Mouse (Mus musculus) granulocyte monocyte progenitor cell, adult 5-6 weeks (primary cell): Measurements from ENCODE around the gene Dzank1. TPM values are rescaled to one million over a fixed set of nuclear protein-coding genes. Genes with fewer than 3 reads are reported as not detected.

Experiments
- ATAC-seq: replicated peaks from 2 replicates; pipeline ENCODE4 v1.8.0; 2016; ENCODE audit warnings: mild to moderate bottlenecking, moderate TSS enrichment, inconsistent platforms; ENCODE audit not compliant: poor library complexity, severe bottlenecking
- total RNA-seq, 2 experiments: library from RNA; stranded (forward) in 1 of 2; stranded (reverse) in 1 of 2; fragments of 200-712, 200-1000 nt in 1 of 2; fragments of >200 nt in 1 of 2; fragmentation: Nextera tagmentation in 1 of 2; gene quantifications; 2 replicates each; pipeline ENCODE4 v1.2.3; 2014 to 2017

Gene Dzank1
- total RNA-seq, 2 experiments from 2014 or later, result 2.5 TPM; not detected in 1

DNA sequence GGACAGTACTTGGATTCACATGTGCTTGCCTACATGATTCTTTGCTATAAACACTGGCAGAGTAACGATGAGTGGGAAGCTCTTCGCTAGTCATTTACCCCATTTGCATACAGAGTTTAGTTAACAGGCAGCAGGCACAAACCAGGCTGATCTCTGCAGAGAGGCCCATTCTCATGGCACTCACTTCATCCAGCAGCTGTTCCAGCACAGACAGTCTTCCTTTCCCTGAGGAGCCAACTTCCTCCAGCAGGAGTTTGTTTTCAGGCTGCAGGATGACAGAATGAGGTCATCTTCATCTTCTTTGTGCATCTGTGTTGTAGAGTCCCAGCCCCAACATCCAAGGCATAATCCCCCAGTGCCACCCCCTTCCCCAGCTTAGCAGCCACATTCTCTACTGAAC is 47.8 kb downstream of the Dzank1 start:
- ATAC-seq, result no peak

DNA sequence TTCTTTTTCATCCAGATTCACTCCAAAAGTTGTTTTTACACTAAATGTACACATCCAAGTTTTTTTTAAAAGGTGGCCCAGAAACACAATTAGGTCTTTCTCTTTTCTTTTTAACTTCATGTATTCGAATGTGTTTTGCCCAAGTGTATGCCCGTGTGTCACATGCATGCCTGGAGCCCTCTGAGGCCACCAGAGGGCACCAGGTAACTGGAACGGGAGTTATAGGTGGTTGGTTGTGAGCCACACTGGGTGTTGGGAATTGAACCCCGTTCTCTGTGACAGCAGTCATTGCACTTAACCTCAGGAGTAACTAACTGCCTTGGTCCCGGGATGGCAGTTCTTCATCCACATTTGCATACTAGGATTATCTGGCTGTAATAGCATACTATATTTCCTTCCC is 60.0 kb downstream of the Dzank1 start:
- ATAC-seq, result peak; percentile 48; the same call in 1 of the 2 replicates

DNA sequence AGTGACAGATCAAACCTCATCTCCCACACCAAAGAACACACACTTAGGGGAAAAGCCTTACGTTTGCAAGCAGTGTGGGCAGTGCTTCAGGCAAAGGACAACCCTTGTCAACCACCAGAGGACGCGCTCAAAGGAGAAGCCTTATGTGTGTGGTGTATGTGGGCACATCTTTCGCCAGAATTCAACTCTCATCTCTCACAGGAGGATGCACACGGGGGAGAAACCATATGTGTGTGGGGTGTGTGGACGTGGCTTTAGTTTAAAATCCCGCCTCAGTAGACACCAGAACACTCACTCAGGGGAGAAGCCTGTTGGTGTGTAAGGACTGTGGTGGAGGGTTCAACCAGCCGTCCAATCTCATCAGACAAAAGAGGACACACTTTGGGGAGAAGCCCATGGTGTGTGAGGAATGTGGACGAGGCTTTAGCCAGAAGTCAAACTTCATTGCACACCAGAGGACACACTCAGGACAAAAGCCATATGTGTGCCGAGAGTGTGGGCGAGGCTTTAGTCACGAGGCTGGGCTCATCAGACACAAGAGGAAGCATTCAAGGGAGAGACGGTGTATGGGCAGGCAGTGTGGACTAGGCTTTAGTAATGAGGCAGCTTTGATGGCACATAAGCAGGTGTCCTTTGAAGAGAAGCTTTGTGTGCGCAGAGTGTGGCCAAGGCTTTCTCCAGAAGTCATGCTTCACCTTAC is 61.2 kb downstream of the Dzank1 start:
- ATAC-seq, result no peak

DNA sequence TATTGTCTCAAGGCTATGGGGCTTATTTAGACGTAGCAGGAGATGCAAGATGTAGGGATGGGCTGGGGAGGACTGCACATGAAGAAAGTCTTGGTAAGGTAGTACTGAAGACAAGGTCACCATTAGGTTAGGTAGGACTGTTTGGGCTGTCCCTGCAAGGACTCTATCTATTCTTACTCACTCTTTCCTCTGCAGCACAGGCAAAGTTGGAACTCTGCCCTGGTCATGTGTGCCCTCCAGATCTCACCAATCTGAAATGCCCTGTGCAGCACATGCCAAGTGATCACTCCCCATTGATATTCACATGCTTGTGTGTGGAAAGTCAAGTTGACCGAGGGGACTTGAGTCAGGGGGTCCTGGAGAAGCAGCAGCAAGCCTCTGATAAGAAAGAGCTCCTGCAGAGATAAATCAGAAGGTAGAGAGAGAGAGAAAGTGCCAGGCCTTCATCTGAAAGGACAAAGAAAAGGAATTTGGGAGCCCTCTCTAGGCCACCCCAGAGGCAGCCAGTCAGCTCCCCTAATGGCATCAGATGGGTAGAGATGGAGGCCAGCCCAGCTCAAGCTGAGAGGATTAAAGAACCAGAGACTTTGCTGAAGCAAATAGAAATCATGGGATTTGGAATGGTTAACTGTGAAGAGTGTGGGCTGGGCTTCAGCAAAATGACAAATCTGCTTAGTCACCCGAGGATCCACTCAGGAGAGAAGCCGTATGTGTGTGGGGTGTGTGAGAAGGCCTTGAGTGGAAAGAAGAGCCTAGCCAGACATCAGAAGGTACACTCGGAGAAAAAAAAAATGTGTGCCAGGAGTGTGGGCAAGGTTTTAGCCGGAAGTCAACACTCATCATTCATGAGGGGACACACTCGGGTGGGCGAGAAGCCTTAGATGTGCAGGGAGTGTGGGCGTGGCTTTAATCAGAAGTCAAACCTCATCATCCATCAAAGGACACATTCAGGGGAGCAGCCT is 62.1 kb downstream of the Dzank1 start:
- no peak for ATAC-seq

DNA sequence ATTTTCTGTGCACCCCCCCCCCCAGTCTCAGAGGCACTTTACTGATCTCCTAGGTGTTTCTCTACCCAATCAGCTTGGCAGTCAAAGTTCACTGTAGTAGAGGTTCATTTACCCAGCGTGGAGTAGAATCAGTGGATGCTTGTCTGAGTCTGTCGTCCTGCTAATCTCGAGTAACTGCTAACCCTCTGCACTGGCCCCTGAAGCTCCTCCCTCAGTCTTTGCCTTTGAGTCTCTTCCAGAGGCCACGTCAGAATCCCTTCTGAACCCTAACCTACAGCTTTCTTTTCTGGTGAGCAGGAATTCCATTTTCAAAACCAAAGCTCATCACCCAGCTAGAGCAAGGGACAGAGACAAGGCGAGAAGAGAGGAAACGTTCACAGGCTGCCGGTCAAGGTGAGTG is 63.0 kb downstream of the Dzank1 start:
- ATAC-seq, result no peak

DNA sequence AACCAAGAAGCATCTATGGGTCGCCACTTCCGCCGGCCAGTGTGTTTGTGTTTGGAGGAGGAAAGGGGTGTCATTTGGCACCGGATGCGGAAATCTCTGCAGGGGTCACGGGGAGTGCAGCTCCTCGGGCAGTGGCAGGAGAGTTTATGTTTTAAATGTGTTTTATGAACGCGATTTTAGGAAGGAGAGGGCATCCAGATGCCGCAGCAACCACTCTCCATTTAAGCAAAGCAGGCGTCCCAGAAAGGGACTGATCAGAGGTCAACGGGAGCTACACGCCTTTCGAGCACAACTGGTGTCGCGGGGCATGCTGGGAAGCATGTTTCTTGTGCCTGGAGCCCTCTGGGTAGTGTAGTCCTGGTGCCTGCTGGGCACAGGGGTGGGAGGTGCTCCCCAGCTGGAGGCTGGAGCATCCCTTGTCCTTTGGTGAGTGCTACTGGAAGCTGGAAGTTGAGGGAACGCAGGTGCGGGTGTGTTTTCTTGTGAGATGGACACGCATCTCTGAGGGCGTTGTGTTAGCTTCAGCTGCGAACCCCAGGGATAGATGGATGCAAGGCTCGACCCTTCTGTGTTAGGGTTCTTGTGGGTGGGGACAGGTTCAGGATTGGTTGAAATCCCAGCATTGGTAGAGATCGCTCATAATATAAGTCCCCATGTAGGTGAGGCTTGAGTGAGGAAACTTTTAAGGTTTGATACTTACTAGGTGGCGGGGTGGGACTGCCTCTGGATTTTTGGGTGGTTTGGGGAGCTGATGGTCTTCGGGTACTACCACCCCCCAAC is 68.0 kb downstream of the Dzank1 start:
- ATAC-seq, result peak; percentile 88

DNA sequence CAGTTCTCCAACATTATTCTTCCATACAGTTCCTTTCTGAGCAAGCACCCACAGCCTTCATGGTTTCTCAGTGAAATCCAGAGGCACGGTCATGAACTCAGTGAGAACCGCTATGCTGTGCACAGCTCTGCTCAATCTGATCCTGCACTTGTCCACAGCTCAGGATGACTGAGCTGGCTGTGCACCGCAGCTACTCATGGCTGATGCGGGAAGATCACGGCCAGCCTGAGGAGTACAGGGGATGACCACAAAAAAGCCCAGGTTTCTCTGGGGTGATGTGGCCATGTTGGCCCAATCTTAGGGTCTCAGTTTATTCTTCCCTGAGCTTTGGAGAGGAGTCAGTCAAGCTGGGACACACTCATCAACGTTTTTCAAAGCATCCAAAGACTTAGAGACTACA is 68.9 kb downstream of the Dzank1 start:
- ATAC-seq, result no peak

DNA sequence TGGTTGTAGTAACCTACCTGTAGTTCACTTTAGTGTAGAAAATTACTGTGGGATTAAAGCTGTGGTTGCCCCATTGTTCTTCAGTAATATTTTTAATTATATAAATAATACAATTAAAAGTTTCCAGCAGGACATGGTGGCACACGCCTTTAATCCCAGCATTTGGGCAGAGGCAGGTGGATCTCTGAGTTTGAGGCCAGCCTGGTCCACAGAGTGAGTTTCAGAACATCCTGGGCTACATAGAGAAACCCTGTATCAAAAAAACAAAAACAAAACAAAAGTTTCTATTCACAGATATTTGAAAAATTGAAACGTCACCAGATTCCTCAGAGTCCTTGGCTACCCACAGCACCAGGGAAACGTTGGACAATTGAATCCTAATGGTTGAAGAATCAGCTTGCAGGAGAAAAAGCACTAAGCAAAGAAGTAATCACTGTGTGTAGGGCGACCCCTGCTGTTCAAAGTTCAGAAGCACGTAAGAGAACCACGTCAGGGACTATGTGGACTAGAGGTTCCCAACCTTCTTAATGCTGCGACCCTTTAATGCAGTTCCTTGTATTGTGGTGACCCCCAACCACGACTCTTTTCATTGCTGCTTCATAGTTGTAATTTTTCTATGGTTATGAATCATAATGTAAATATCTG is 74.7 kb downstream of the Dzank1 start:
- peak; percentile 84 for ATAC-seq

DNA sequence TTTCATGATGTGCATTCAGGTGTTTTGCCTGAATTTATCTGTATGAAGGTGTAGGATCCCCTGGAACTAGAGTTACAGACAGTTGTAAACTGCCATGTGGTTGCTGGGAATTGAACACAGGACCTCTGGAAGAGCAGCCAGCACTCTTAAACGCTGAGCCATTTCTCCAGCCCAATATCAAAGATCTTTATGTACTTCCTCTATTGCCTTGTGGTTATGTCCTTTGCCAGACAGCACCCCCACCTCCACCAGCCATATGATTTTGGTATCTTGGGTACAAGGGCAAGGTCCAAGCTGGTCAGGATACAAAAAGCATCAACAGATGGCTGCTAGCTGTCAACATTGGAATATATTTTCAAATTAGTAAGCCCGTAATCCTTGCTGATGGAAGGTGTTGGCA is 76.8 kb downstream of the Dzank1 start:
- peak; percentile 45; the same call in 1 of the 2 replicates for ATAC-seq

DNA sequence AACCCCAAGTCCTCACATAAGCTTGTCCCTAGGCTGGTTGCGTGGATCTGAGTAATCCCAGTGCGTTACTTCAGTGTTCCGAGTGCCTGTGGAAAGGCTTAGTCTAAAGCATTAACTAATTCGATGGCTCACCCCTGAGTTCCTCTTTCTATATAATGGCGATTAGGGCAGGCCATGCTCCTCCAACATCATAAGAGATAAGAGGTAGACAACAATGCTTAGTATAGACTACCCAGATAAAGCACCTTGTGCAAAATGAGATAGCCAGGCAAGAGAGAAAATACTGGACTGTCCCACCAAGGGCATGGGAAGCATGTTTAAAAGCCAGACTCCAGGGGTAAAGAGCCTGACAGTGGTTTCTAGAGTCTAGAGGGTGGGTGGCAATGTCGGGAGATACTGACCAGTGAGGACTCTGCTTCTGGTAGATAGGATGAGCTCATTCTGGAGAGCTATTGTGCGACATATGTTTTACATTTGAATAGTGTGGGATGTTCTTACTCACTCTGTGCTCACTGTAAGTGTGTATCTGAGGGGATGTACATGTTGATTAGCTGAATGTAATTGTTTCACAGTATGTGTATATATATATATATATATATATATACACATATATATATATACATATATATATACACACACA is 80.7 kb downstream of the Dzank1 start:
- no peak for ATAC-seq

DNA sequence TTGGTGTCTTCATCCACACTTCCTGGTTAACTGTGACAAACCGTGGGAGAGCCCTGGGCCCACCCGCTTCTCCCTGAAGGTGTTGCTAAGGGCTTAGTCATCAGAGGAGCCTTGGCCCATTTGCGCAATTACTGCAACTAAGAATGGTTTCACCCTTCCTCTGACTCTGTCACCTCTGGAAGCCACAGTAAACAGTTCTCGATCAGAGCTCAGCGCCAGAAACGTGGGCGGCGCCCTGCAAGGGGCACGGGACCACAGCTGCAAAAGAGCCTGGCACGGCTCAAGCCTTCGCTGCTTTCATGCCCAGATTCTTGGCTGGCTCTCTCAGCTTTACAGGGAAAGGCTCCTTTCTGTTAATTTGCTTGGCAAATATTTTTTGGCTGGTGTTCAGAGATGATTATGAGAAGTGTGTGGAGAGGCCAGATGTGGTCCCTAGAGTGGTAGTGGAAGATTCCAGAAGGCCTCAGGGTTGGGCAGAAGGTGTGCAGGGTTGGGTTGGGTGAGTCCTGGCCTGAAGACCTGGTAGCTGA is 85.8 kb downstream of the Dzank1 start:
- ATAC-seq, result peak; percentile 96

DNA sequence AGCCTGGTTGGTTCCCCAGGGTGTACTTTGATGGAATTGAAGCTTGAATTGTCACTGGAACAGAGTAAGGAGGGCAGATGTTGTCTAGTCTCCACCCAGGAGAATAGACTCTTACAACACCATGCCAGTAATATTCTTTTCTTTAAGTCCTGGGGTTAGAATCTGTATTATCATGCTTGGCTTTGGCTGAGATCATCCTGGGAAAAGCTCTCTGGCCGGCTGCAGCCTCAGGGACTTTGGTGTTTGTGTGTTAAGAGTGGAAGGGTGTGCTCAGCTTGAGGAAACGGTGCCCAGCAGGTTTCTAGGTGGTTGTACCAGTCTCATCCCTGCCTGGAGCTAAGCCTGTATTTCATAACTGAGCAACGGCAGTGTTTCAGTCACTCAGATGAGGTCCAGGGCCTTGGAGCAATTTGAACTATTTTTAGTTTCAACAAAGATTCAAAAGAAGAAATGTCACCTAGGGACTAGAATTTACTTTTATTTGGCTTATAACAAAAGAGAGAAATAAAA is 88.0 kb downstream of the Dzank1 start:
- ATAC-seq, result no peak

DNA sequence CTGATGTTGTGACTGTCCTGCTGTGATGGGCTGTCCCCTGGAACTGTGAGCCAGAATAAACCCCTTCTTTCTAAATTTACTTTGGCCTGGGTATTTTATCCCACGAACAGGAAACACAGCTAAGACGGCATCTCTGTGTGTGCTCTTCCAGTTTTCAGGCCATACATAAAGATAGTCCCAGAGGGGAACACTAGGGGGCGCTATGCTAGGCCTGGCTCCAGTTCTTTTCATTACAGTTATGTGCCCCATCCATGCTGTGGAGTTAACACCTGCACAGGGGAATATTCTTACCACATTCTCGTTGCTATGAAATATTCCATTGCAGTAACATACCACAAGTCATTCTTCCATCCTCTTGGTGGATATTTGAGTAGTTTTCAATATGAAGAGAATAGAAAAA is 88.8 kb downstream of the Dzank1 start:
- ATAC-seq, result no peak

DNA sequence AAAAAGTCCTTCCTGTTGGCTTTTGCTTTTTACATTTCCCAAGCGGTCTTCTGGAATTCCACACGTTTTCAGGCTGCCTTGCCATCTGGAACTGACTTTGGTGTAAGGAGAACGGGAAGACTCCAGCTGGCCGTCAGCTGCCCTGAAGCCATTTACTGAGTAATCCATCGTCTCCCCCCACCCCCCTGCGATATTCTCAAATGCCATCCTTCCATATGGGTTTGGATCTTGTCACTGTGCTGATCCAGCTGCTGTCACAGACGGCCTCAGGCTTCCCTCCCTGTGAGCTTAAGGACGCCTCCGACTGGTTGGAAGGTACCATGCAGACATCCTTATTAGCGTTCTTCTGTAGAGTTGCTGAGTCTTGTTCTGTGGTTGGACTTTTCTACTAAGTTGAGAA is 91.5 kb downstream of the Dzank1 start:
- no peak for ATAC-seq

DNA sequence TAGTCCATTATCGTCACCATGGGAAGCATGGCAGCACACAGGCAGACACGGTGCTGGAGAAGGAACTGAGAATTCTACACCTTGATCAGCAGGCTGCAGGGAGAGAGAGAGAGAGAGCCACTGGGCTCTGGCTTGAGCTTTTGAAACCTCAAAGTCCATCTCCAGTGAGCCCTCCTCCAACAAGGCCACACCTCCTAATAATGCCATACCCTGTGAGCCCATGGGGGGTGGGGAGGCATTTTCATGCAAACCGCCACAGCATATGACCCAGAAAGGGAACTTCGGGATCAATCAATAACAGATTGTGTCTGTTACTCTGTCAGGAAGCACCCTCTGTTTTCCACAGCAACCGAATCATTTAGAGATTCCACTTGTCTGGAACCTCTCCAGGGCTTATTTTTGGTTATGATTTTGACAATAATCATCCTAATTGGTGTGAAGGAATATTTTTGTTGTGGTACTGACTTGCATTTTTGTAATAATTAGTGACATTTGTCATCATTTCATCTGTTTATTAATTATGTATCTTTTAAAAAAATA is 95.9 kb downstream of the Dzank1 start:
- no peak for ATAC-seq

DNA sequence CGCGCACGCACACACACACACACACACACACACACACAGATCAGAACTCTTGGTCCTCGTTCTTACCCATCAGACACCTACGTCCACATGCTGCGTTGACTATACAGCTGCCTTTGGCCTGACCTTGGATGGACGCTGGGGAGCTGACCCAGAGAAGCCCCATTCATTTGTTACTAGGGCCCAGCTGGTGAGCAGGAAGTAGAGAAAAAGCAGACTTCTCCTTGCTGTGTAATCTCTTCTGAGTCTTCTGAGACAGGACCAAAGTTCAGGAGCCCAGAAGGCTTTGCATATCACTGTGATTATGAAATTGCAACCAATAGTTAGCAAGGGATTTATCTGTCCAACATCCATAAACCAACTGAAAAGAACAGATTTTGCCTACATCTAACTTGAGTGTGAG is 98.0 kb downstream of the Dzank1 start:
- ATAC-seq, result no peak

DNA sequence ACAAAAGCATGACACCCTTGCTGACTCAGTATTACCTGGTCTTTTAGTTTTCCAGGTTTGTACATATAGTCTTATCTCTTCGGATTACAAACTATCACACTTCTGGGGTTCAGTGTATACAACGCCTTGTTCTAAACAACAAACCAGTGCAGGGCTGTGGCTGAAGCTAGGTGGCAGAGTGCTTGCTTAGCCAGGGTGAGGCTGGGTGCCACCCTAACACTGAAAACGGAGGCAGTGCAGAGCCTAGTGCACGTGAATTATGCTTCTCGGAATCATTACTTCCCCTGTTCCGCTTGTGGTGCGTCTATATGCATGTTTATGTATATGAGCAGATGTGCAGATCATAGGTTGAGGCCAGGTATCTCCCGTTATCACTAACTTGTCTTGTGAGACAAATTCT is 98.6 kb downstream of the Dzank1 start:
- no peak for ATAC-seq

DNA sequence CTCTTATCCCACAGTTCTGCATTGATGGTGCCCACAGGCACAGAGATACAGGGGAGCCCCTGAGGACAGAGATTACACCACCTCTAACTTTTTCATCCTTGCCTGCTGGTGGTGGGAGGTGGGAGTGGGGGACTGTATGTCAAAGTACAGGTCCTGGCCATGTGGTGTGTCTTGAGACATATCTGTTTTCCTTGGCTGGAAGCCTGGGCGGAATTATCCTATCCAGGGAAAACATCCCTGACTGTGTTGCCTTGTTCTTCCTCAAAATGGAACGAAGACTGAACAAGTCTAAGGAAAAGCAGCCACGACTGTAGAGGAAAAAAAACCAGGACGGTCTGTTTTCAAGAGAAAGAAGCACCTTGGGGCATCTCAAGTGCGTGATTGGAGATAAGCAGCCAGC is 99.4 kb downstream of the Dzank1 start:
- ATAC-seq, result no peak

DNA sequence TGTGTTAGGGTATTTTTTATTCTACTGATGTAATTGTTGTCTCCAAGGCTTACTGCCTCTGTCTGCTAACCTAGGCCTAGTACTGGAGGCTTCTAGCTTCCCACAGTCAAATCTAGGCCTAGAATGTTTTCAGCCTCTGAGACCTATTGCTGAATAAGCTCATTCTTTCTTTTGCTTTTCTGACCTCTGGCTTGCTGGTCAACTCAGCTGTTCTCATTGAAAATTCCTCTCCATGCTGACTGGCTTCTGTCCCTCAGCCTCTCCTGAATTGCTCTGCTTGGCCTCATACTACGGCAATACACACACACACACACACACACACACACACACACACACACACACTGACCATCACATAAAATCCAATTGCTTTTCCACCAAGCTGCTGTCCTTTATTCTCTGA is 101.5 kb downstream of the Dzank1 start:
- no peak for ATAC-seq
